Mouse (Mus musculus): Measurements from ENCODE around the gene Nras.

The Nras gene

DNA sequence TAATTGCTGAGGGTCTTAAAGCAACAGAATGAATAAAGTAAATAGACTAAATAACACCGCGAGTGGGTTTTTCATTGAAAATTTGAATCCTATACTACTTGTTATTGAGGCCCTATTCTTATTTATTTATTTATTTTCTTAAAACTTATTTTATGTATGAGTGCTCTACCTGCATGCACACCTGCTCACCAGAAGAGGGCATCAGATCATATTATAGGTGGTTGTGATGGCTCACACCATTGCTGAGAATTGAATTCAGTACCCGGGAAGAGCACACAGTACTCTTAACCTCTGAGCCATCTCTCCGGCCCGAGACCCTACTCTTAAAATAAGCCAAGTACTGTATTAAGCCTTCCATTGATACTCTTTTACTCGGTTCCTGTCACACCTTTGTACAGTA is 41.6 kb downstream of the Nras start:
- no peak for DNase-seq (ENCODE audit: low read depth)

DNA sequence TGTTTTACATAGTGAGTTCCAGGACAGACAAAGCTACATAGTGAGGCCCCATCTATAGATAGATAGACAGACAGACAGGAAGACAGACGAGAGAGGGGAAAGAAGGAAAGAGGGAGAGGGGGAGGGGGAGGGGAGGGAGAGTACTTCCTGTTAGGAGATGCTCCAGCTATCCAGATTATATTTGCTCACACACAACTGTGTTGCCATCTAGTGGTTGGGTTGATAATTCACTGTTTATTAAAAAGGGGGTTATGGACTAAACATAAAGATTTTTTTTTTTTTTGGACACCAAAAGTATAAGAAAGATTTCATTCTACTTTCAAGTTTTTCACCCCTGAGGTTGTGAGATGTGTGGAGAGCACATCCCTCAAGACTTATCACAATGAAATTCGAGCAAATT is 42.6 kb downstream of the Nras start:
- no peak for DNase-seq (ENCODE audit: low read depth)

DNA sequence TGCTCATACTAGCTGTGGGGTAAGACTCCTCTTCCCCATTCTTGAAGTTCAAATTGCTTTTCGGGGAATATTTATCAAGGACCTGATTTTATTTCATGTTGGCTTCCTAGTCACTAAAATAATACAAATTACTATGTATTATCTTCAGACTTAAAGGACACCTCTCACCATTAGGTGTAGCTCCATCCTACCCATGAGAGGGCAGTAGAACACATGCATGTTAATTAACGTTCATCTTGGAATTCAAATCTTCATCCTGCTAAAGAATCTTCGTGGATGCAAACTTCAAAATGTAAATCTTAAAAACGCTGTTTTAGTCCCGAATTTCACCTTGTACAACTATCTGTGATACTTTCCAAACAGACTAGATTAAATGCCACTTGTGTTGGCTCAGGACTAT is 43.1 kb downstream of the Nras start:
- DNase-seq (ENCODE audit: low read depth): no peak

DNA sequence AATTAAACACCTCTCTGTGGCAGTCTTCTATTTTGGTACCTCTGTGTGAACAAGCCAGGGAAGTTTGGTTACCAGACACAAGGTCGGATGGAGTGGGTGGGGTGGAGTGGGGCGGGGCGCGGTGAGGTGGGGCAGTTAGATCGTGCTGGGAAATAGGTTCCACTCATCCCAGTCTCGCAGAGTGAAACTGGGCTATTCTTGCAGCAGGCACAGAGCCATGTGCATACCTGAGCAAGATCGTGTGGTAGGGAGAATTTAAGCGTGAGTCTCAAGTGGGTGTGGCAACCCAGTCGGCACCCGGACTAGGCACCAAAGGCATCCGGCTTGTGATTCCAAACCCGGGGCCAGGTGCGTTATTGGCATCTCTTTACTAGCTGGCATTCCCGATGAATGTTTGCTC is 43.8 kb downstream of the Nras start:
- no peak for DNase-seq (ENCODE audit: low read depth)

- DNase-seq (ENCODE audit: low read depth): peak; percentile 86
These were observed 44.6 kb downstream of the Nras start, which contains the start of gene Dennd2c for GRCm38 (mm10) chr3:103102454-103103390. Gene Dennd2c, plus strand, starts transcription at chr3:103102604.

- no peak for DNase-seq (ENCODE audit: low read depth)
These were observed 49.6 kb downstream of the Nras start for GRCm38 (mm10) chr3:103107565-103108240.

DNA sequence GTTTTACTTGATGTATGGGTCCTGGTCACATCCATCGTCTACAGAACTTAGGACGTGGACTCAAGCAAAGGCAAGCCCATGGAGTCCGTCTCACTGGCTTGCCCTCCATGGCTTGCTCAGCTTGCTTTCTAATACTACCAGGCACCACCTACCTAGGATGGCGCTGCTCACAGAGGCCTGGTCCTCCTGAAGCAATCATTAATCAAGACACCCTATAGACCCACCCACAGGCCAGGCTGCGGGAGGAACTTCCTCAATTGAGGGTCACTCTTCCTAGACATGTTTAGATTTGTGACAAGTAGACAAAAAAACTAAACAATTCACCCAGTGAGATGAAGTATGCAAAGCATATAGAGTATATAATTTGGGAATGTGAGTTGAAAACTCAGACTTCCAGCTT is 54.1 kb downstream of the Nras start:
- no peak for DNase-seq (ENCODE audit: low read depth)
